Mouse (Mus musculus) limb, embryonic 12.5 days (tissue): ENCODE results near the gene Ffar2. TPM values are rescaled to one million over a fixed set of nuclear protein-coding genes. Genes with fewer than 3 reads are reported as not detected.

Experiments used
- ATAC-seq: fragments of 200-750 bp; cut with Nextera tagmentation; 2 replicates; pipeline ENCODE4 v1.8.0; 2017; ENCODE audit warnings: low read depth, moderate TSS enrichment; ENCODE audit not compliant: insufficient number of reproducible peaks, insufficient read depth, low FRiP score, low TSS enrichment
- H3K27ac ChIP-seq: fragments of 300-500 bp; sonication (generic); 2 replicates; pipeline ENCODE4 v1.5.1; 2016; ENCODE audit warnings: mild to moderate bottlenecking, moderate library complexity
- H3K27me3 ChIP-seq: fragments of 300-500 bp; sonication (generic); 2 replicates; pipeline ENCODE4 v1.6.1; 2016; ENCODE audit warnings: mild to moderate bottlenecking, moderate library complexity
- H3K36me3 ChIP-seq: fragments of 300-500 bp; sonication (generic); 2 replicates; pipeline ENCODE4 v1.6.1; 2016; ENCODE audit warnings: mild to moderate bottlenecking, moderate library complexity
- H3K4me1 ChIP-seq: fragments of 300-500 bp; sonication (generic); replicated peaks from 2 replicates; pipeline ENCODE4 v1.6.1; 2016
- H3K4me2 ChIP-seq: fragments of 300-500 bp; sonication (generic); 2 replicates; pipeline ENCODE4 v1.6.1; 2016; ENCODE audit warnings: mild to moderate bottlenecking, moderate library complexity
- H3K4me3 ChIP-seq: fragments of 300-500 bp; sonication (generic); replicated peaks from 2 replicates; pipeline ENCODE4 v1.5.1; 2016; ENCODE audit warnings: mild to moderate bottlenecking
- H3K9ac ChIP-seq: fragments of 300-500 bp; sonication (generic); replicated peaks from 2 replicates; pipeline ENCODE4 v1.6.1; 2016; ENCODE audit warnings: mild to moderate bottlenecking, moderate library complexity
- H3K9me3 ChIP-seq: fragments of 300-500 bp; sonication (generic); 2 replicates; pipeline ENCODE4 v1.6.1; 2016; ENCODE audit warnings: mild to moderate bottlenecking, moderate library complexity
- WGBS: fragments of 180-500 bp; shearing (Covaris S2); methylation state at CpG from one replicate; pipeline ENCODE4 v1.1.7; 2016; 5-methylcytosine and 5-hydroxymethylcytosine counted together
- polyA plus RNA-seq: library from polyadenylated mRNA; unstranded; fragments of >200 nt; fragmentation: Nextera tagmentation; extraction: Ambion mirVana; gene quantifications from 2 replicates; pipeline ENCODE4 v1.2.1, GENCODE M21; 2016

Ffar2 gene
- polyA plus RNA-seq, 1 experiment from 2014 or later = not detected

GRCm38 (mm10) chr7:30794921-30795320 lies 28.7 kb downstream of the Ffar2 start:
- no peaks in the 10 kb centered on the region; the same call in 1 of the 2 replicates for H3K4me1 ChIP-seq
- H3K4me2 ChIP-seq = no peak overlapping the region
- no peak for ATAC-seq
- H3K27ac ChIP-seq = no peak overlapping the region
- peaks cover 4% of the 10 kb centered on the region; the same call in 1 of the 2 replicates for H3K9me3 ChIP-seq
- H3K4me3 ChIP-seq = no peak overlapping the region
- H3K27me3 ChIP-seq = peaks cover 3% of the 10 kb centered on the region; the same call in 1 of the 2 replicates
- no peak overlapping the region for H3K9ac ChIP-seq
- H3K36me3 ChIP-seq = no peaks in the 10 kb centered on the region

- ATAC-seq = no peak
- no peak overlapping the region for H3K9ac ChIP-seq
- H3K4me3 ChIP-seq = no peak overlapping the region
- no peaks in the 10 kb centered on the region for H3K9me3 ChIP-seq
- peaks cover 14% of the 10 kb centered on the region for H3K27me3 ChIP-seq
- no peak overlapping the region for H3K27ac ChIP-seq
- H3K4me2 ChIP-seq = no peak overlapping the region
- 27% methylated on average over 9 of the region's 9 CpGs for WGBS
- no peaks in the 10 kb centered on the region for H3K36me3 ChIP-seq
- H3K4me1 ChIP-seq = no peaks in the 10 kb centered on the region; the same call in 1 of the 2 replicates
Observed at GRCm38 (mm10) chr7:30791921-30792320, 31.7 kb downstream of the Ffar2 start.

- peaks cover 14% of the 10 kb centered on the region for H3K27me3 ChIP-seq
- H3K9ac ChIP-seq = no peak overlapping the region
- no peak overlapping the region for H3K4me2 ChIP-seq
- H3K9me3 ChIP-seq = no peaks in the 10 kb centered on the region
- no peaks in the 10 kb centered on the region for H3K36me3 ChIP-seq
- no peak for ATAC-seq
- no peak overlapping the region for H3K4me3 ChIP-seq
- H3K27ac ChIP-seq = no peak overlapping the region
- no peaks in the 10 kb centered on the region; the same call in 1 of the 2 replicates for H3K4me1 ChIP-seq
- 87% methylated on average over 10 of the region's 10 CpGs for WGBS
Observed at GRCm38 (mm10) chr7:30790141-30790540, 33.4 kb downstream of the Ffar2 start.

- Histone ChIP-seq H3K4me1 (no peaks in the 10 kb centered on the region; the same call in 1 of the 2 replicates), H3K27ac (no peak within 1 kb of the TSS), H3K27me3 (peaks cover 14% of the 10 kb centered on the region), H3K9me3 (no peaks in the 10 kb centered on the region), H3K36me3 (no peaks in the 10 kb centered on the region), H3K4me2 (no peak within 1 kb of the TSS), H3K9ac (no peak within 1 kb of the TSS), H3K4me3 (no peak within 1 kb of the TSS)
- ATAC-seq = no peak
- 51% methylated on average over 15 of the region's 15 CpGs for WGBS
Observed at GRCm38 (mm10) chr7:30787377-30788022, 36.1 kb downstream of the Ffar2 start, which contains the start of gene Krtdap. Krtdap (plus strand) TSS chr7:30787896.

- H3K4me1 ChIP-seq = no peaks in the 10 kb centered on the region
- H3K4me2 ChIP-seq = no peak overlapping the region
- no peaks in the 10 kb centered on the region for H3K9me3 ChIP-seq
- H3K9ac ChIP-seq = no peak overlapping the region
- no peak overlapping the region for H3K4me3 ChIP-seq
- no peak overlapping the region for H3K27ac ChIP-seq
- no peaks in the 10 kb centered on the region for H3K36me3 ChIP-seq
- 66% methylated on average over 13 of the region's 13 CpGs for WGBS
- no peak for ATAC-seq
- peaks cover 14% of the 10 kb centered on the region for H3K27me3 ChIP-seq
Observed at GRCm38 (mm10) chr7:30785721-30786546, 37.6 kb downstream of the Ffar2 start.

- Histone ChIP-seq H3K27me3 (peaks cover 14% of the 10 kb centered on the region), H3K9ac (no peak overlapping the region), H3K4me1 (no peaks in the 10 kb centered on the region), H3K4me2 (no peak overlapping the region), H3K9me3 (no peaks in the 10 kb centered on the region), H3K36me3 (no peaks in the 10 kb centered on the region), H3K4me3 (no peak overlapping the region), H3K27ac (no peak overlapping the region)
- ATAC-seq = no peak
- WGBS = 93% methylated on average over 1 of the region's 1 CpGs
Observed at GRCm38 (mm10) chr7:30785154-30785553, 38.4 kb downstream of the Ffar2 start.

- no peak overlapping the region for H3K4me2 ChIP-seq
- no peak for ATAC-seq
Observed at GRCm38 (mm10) chr7:30782658-30783057, 40.9 kb downstream of the Ffar2 start.

GRCm38 (mm10) chr7:30781792-30782191 lies 41.8 kb downstream of the Ffar2 start:
- H3K4me2 ChIP-seq = no peak overlapping the region
- 82% methylated on average over 4 of the region's 4 CpGs for WGBS

More at GRCm38 (mm10) chr7:30782658-30783057, 40.9 kb downstream of the Ffar2 start:
- no peak overlapping the region for H3K4me3 ChIP-seq
- no peak overlapping the region for H3K9ac ChIP-seq
- H3K4me1 ChIP-seq = no peaks in the 10 kb centered on the region
- H3K27ac ChIP-seq = no peak overlapping the region
- no peaks in the 10 kb centered on the region for H3K36me3 ChIP-seq
- WGBS = 71% methylated on average over 3 of the region's 3 CpGs
- H3K9me3 ChIP-seq = no peaks in the 10 kb centered on the region
- peaks cover 2% of the 10 kb centered on the region; the same call in 1 of the 2 replicates for H3K27me3 ChIP-seq

GRCm38 (mm10) chr7:30777911-30778310 lies 45.7 kb downstream of the Ffar2 start:
- no peak for ATAC-seq
- H3K27ac ChIP-seq = no peak overlapping the region
- H3K9ac ChIP-seq = 0 out of 2 replicates have a peak overlapping the region, but pooled peaks have one; percentile 23

More at GRCm38 (mm10) chr7:30781792-30782191, 41.8 kb downstream of the Ffar2 start:
- H3K36me3 ChIP-seq = no peaks in the 10 kb centered on the region
- no peaks in the 10 kb centered on the region for H3K9me3 ChIP-seq
- H3K9ac ChIP-seq = no peak overlapping the region
- H3K4me3 ChIP-seq = no peak overlapping the region
- no peak overlapping the region for H3K27ac ChIP-seq
- no peaks in the 10 kb centered on the region for H3K4me1 ChIP-seq
- H3K27me3 ChIP-seq = no peaks in the 10 kb centered on the region
- ATAC-seq = no peak

GRCm38 (mm10) chr7:30777081-30777579 lies 46.4 kb downstream of the Ffar2 start:
- Histone ChIP-seq H3K36me3 (no peaks in the 10 kb centered on the region), H3K4me1 (no peaks in the 10 kb centered on the region), H3K4me2 (no peak overlapping the region), H3K9me3 (no peaks in the 10 kb centered on the region), H3K4me3 (no peak overlapping the region), H3K27ac (no peak overlapping the region), H3K9ac (no peak overlapping the region), H3K27me3 (no peaks in the 10 kb centered on the region)
- WGBS = 57% methylated on average over 7 of the region's 7 CpGs
- no peak for ATAC-seq

More at GRCm38 (mm10) chr7:30777911-30778310, 45.7 kb downstream of the Ffar2 start:
- 71% methylated on average over 1 of the region's 1 CpGs for WGBS
- Histone ChIP-seq H3K9me3 (no peaks in the 10 kb centered on the region), H3K4me1 (no peaks in the 10 kb centered on the region), H3K27me3 (no peaks in the 10 kb centered on the region), H3K4me3 (no peak overlapping the region), H3K4me2 (no peak overlapping the region), H3K36me3 (no peaks in the 10 kb centered on the region)

- peaks cover 3% of the 10 kb centered on the region; the same call in 1 of the 2 replicates for H3K9me3 ChIP-seq
- no peak overlapping the region for H3K4me3 ChIP-seq
- no peaks in the 10 kb centered on the region for H3K27me3 ChIP-seq
- no peak overlapping the region for H3K9ac ChIP-seq
- no peak for ATAC-seq
- H3K36me3 ChIP-seq = no peaks in the 10 kb centered on the region
- no peaks in the 10 kb centered on the region for H3K4me1 ChIP-seq
- H3K4me2 ChIP-seq = no peak overlapping the region
- no peak overlapping the region for H3K27ac ChIP-seq
- WGBS = 92% methylated on average over 9 of the region's 9 CpGs
Observed at GRCm38 (mm10) chr7:30776104-30776503, 47.5 kb downstream of the Ffar2 start.
